ENCODE assay signal across 27 mouse cellular contexts in the genomic region with DNA sequence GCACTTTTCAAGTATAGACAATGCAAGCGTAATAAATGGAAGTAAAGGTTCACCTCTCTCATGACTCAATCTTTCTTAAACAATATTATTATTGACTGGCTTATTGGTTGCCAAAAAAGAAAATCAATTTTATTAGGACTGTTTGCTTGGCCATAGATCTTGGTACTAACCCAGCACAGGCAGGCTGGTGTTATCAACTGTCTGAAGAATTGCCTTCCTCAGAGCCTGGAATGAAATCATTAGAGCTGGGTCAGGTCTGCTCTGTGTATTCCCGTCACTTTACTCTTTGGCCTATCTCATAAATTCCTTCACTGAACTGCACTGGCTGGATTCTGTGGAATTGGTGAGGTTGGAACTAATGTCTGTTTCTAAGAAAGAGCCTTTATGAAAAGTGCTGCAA.
"Had no signal": no experiment of that assay in that cellular context is flagged by ENCODE, and none has a peak within 500 bp of the region (broad histone marks: within the 10 kb centered on the region; RNA-seq: fewer than 3 reads in every experiment).

No protein-coding gene starts in this region.

- DNase-seq: forebrain, postnatal 0 days; gastrocnemius, adult 2 months; gastrocnemius, postnatal 10 days; gastrocnemius, postnatal 25 days; heart, adult 18-20 months; heart, postnatal 10 days; heart, postnatal 4 days; kidney, adult 11 months; kidney, adult 2 months; kidney, adult 9 months; kidney, postnatal 14 days; kidney, postnatal 36 days; layer of hippocampus, adult 9-11 months; layer of hippocampus, postnatal 36 days; left cerebral cortex, postnatal 4 days had no signal

- H3K9ac ChIP-seq: forebrain, postnatal 0 days; hindbrain, embryonic 12.5 days; hindbrain, embryonic 14.5 days; kidney, embryonic 15.5 days; limb, embryonic 13.5 days; limb, embryonic 15.5 days; liver, embryonic 14.5 days had no signal

- H3K9me3 ChIP-seq: heart, embryonic 10.5 days; hindbrain, embryonic 10.5 days; hindbrain, embryonic 12.5 days; kidney, embryonic 15.5 days; limb, embryonic 13.5 days; limb, embryonic 15.5 days had no signal

- H3K27me3 ChIP-seq: hindbrain, embryonic 12.5 days; kidney, embryonic 15.5 days; limb, embryonic 13.5 days; limb, embryonic 15.5 days had no signal

- H3K4me3 ChIP-seq: gastrocnemius, adult 2 months; heart, embryonic 10.5 days; hindbrain, embryonic 10.5 days; hindbrain, embryonic 12.5 days; kidney, embryonic 15.5 days; limb, embryonic 13.5 days; limb, embryonic 15.5 days had no signal

- H3K27ac ChIP-seq: gastrocnemius, adult 2 months; heart, embryonic 10.5 days; hindbrain, embryonic 10.5 days; hindbrain, embryonic 12.5 days; hindbrain, embryonic 14.5 days; kidney, embryonic 15.5 days; kidney, postnatal 0 days; limb, embryonic 13.5 days; limb, embryonic 15.5 days; liver, embryonic 14.5 days had no signal

- H3K4me2 ChIP-seq: hindbrain, embryonic 12.5 days; hindbrain, embryonic 14.5 days; kidney, embryonic 15.5 days; limb, embryonic 13.5 days; limb, embryonic 15.5 days; liver, embryonic 11.5 days had no signal

- ATAC-seq: forebrain, postnatal 0 days; hindbrain, embryonic 16.5 days; inflammation-experienced regulatory T-cells, adult 6 months had no signal

- H3K4me1 ChIP-seq: hindbrain, embryonic 10.5 days; hindbrain, embryonic 12.5 days; kidney, embryonic 15.5 days; limb, embryonic 15.5 days had no signal
